Mouse (Mus musculus) lung, postnatal 25 days (tissue): ENCODE measurements around the gene Hist1h2af.
A peak's percentile ranks its signal among the peaks of the same experiment; 100 is the strongest.

Experiments used
- DNase-seq: peaks from one replicate; pipeline ENCODE4 v3.0.0; 2022; ENCODE audit warnings: low spot score

Hist1h2af gene

GRCm38 (mm10) chr13:23533560-23534367 lies at the start of gene Hist1h2af:
Gene Hist1h2af, plus strand, starts transcription at chr13:23533906.
- DNase-seq = peak; percentile 73

- no peak for DNase-seq
Observed at GRCm38 (mm10) chr13:23485271-23485670, 48.4 kb upstream of the Hist1h2af start.

GRCm38 (mm10) chr13:23488400-23489322 lies 45.0 kb upstream of the Hist1h2af start, which contains the start of gene Btn2a2:
Gene Btn2a2, minus strand, starts transcription at chr13:23488857.
- DNase-seq = peak; percentile 68

GRCm38 (mm10) chr13:23490863-23491262 lies 42.8 kb upstream of the Hist1h2af start:
- DNase-seq = no peak

GRCm38 (mm10) chr13:23491263-23491662 lies 42.4 kb upstream of the Hist1h2af start:
- DNase-seq = no peak

GRCm38 (mm10) chr13:23491990-23492389 lies 41.7 kb upstream of the Hist1h2af start:
- DNase-seq = no peak

GRCm38 (mm10) chr13:23495526-23495925 lies 38.2 kb upstream of the Hist1h2af start:
- DNase-seq = no peak

- DNase-seq = no peak
Observed at GRCm38 (mm10) chr13:23497656-23498321, 35.9 kb upstream of the Hist1h2af start.

- DNase-seq = no peak
Observed at GRCm38 (mm10) chr13:23498653-23499052, 35.1 kb upstream of the Hist1h2af start.

- DNase-seq = no peak
Observed at GRCm38 (mm10) chr13:23499943-23500342, 33.8 kb upstream of the Hist1h2af start.

- no peak for DNase-seq
Observed at GRCm38 (mm10) chr13:23500424-23501200, 33.1 kb upstream of the Hist1h2af start.

- DNase-seq = no peak
Observed at GRCm38 (mm10) chr13:23501511-23501910, 32.2 kb upstream of the Hist1h2af start.

- no peak for DNase-seq
Observed at GRCm38 (mm10) chr13:23502031-23502567, 31.6 kb upstream of the Hist1h2af start.

GRCm38 (mm10) chr13:23502916-23503315 lies 30.8 kb upstream of the Hist1h2af start:
- DNase-seq = no peak

GRCm38 (mm10) chr13:23503797-23504196 lies 29.9 kb upstream of the Hist1h2af start:
- peak; percentile 53 for DNase-seq

- no peak for DNase-seq
Observed at GRCm38 (mm10) chr13:23505662-23506345, 27.9 kb upstream of the Hist1h2af start.

GRCm38 (mm10) chr13:23506351-23506750 lies 27.4 kb upstream of the Hist1h2af start:
- DNase-seq = peak; percentile 27

GRCm38 (mm10) chr13:23506819-23507515 lies 26.7 kb upstream of the Hist1h2af start:
- DNase-seq = no peak

- no peak for DNase-seq
Observed at GRCm38 (mm10) chr13:23510127-23510526, 23.6 kb upstream of the Hist1h2af start.

- DNase-seq = no peak
Observed at GRCm38 (mm10) chr13:23513517-23513916, 20.2 kb upstream of the Hist1h2af start.
